Mouse (Mus musculus) C2C12 (cell line): Measurements from ENCODE around the gene Ppp6r1.

ENCODE experiments used
- CEBPB ChIP-seq: IDR thresholded peaks from one replicate; pipeline ENCODE4 v1.6.1; 2011; ENCODE audit warnings: low read depth, mild to moderate bottlenecking, control low read depth, moderate library complexity
- CTCF ChIP-seq: IDR thresholded peaks from one replicate; pipeline ENCODE4 v1.5.1; 2011; ENCODE audit not compliant: control insufficient read depth, insufficient read depth, insufficient read length
- FOSL1 ChIP-seq: IDR thresholded peaks from one replicate; pipeline ENCODE4 v1.8.0; 2011; ENCODE audit warnings: mild to moderate bottlenecking, low read length; ENCODE audit not compliant: poor library complexity, insufficient read depth, severe bottlenecking
- MAX ChIP-seq: IDR thresholded peaks from one replicate; pipeline ENCODE4 v1.6.1; 2011; ENCODE audit warnings: mild to moderate bottlenecking, control low read depth
- MYOD1 ChIP-seq: IDR thresholded peaks from one replicate; pipeline ENCODE4 v1.6.1; 2011; ENCODE audit warnings: low read depth; ENCODE audit not compliant: control insufficient read depth, insufficient read length
- MYOG ChIP-seq: IDR thresholded peaks from one replicate; pipeline ENCODE4 v1.6.1; 2011; ENCODE audit not compliant: control insufficient read depth, insufficient read length; ENCODE audit errors: extremely low read depth
- USF1 ChIP-seq: IDR thresholded peaks from one replicate; pipeline ENCODE4 v1.6.1; 2011; ENCODE audit warnings: low read depth, mild to moderate bottlenecking, control low read depth, moderate library complexity

GRCm38 (mm10) chr7:4641155-4641554 is 17.7 kb downstream of the Ppp6r1 start:
- TF ChIP-seq CTCF (no peak), MYOD1 (no peak), MAX (no peak), MYOG (no peak), FOSL1 (no peak), USF1 (no peak), CEBPB (no peak)
